Mouse (Mus musculus) heart, postnatal 10 days (tissue): Measurements from ENCODE around the gene Hspb3. TPM values are rescaled to one million over a fixed set of nuclear protein-coding genes. Genes with fewer than 3 reads are reported as not detected.

Experiments used
- DNase-seq, 2 experiments: peaks; one replicate each; pipeline ENCODE4 v3.0.0; 2021
- intact Hi-C: fragments of 180-260 bp; cut with DNase I; formaldehyde crosslinking; loops from one replicate; pipeline ENCODE4 v1.15.1; 2025
- total RNA-seq, 2 experiments: library from RNA; stranded (reverse); gene quantifications; 2 replicates each; pipeline ENCODE4 v1.2.3; 2021

The Hspb3 gene
- total RNA-seq: 10 to 100 TPM; 16.0 to 17.0 TPM

- peak; percentile 68 to 75 for DNase-seq
- intact Hi-C loops: no loop called here
These were observed at the start of gene Hspb3 for GRCm38 (mm10) chr13:113663151-113663779. Gene Hspb3, minus strand, starts transcription at chr13:113663676.

- DNase-seq: no peak
- intact Hi-C loops: no loop called here
These were observed 49.7 kb upstream of the Hspb3 start for GRCm38 (mm10) chr13:113713186-113713585.

- DNase-seq: no peak
- intact Hi-C loops: no loop called here
These were observed 42.7 kb upstream of the Hspb3 start for GRCm38 (mm10) chr13:113706183-113706582.

GRCm38 (mm10) chr13:113701185-113701584, 37.7 kb upstream of the Hspb3 start:
- intact Hi-C loops: no loop called here
- no peak for DNase-seq

- DNase-seq: no peak
- intact Hi-C loops: no loop called here
These were observed 36.5 kb upstream of the Hspb3 start for GRCm38 (mm10) chr13:113699928-113700327.

GRCm38 (mm10) chr13:113699415-113699873, 36.0 kb upstream of the Hspb3 start:
- DNase-seq: no peak
- intact Hi-C loops: no loop called here

- intact Hi-C loops: no loop called here
- DNase-seq: no peak
These were observed 33.4 kb upstream of the Hspb3 start for GRCm38 (mm10) chr13:113696838-113697321.

GRCm38 (mm10) chr13:113693383-113693782, 29.9 kb upstream of the Hspb3 start:
- peak; percentile 55 to 63 for DNase-seq
- intact Hi-C loops: loop anchor here (1.0 kb wide), 2 partner anchors 101 to 172 kb away; partner anchors contain the start of gene Arl15

GRCm38 (mm10) chr13:113691644-113692043, 28.2 kb upstream of the Hspb3 start:
- intact Hi-C loops: no loop called here

GRCm38 (mm10) chr13:113689883-113690282, 26.4 kb upstream of the Hspb3 start:
- intact Hi-C loops: no loop called here

More at GRCm38 (mm10) chr13:113691644-113692043, 28.2 kb upstream of the Hspb3 start:
- DNase-seq: no peak

GRCm38 (mm10) chr13:113686691-113687121, 23.2 kb upstream of the Hspb3 start:
- intact Hi-C loops: no loop called here
- DNase-seq: no peak

More at GRCm38 (mm10) chr13:113689883-113690282, 26.4 kb upstream of the Hspb3 start:
- no peak for DNase-seq

GRCm38 (mm10) chr13:113682821-113683220, 19.3 kb upstream of the Hspb3 start:
- intact Hi-C loops: no loop called here
- no peak for DNase-seq

GRCm38 (mm10) chr13:113680646-113681045, 17.2 kb upstream of the Hspb3 start:
- DNase-seq: no peak
- intact Hi-C loops: no loop called here

- DNase-seq: peak; percentile 57 to 80
- intact Hi-C loops: loop anchor here (1.0 to 10.0 kb wide), 3 partner anchors 30 to 625 kb away; partner anchors contain the start of gene Gpx8
These were observed 6.1 kb upstream of the Hspb3 start for GRCm38 (mm10) chr13:113669459-113670077.

- intact Hi-C loops: no loop called here
- DNase-seq: peak in 1 of 2 experiments; percentile 20
These were observed 407 bp upstream of the Hspb3 start for GRCm38 (mm10) chr13:113663883-113664282.

- DNase-seq: peak in 1 of 2 experiments; percentile 48
- intact Hi-C loops: no loop called here
These were observed 1.6 kb downstream of the Hspb3 start for GRCm38 (mm10) chr13:113661826-113662271.

- intact Hi-C loops: no loop called here
These were observed 2.7 kb downstream of the Hspb3 start for GRCm38 (mm10) chr13:113660576-113661310.

GRCm38 (mm10) chr13:113657204-113657603, 6.3 kb downstream of the Hspb3 start:
- no peak for DNase-seq
- intact Hi-C loops: no loop called here

More at GRCm38 (mm10) chr13:113660576-113661310, 2.7 kb downstream of the Hspb3 start:
- DNase-seq: peak; percentile 51 to 59

GRCm38 (mm10) chr13:113656639-113657038, 6.8 kb downstream of the Hspb3 start:
- intact Hi-C loops: no loop called here
- no peak for DNase-seq

- DNase-seq: no peak
- intact Hi-C loops: no loop called here
These were observed 8.0 kb downstream of the Hspb3 start for GRCm38 (mm10) chr13:113655511-113655910.
